Mouse (Mus musculus) E14TG2a.4 (cell line): ENCODE results near the gene Fer.

Source experiments
- H3K27me3 ChIP-seq: 2 replicates; pipeline ENCODE4 v1.6.1; 2014; ENCODE audit warnings: low read length, control low read depth; ENCODE audit not compliant: insufficient read depth
- H3K36me3 ChIP-seq: 2 replicates; pipeline ENCODE4 v1.6.1; 2014; ENCODE audit warnings: low read length, control low read depth; ENCODE audit not compliant: insufficient read depth
- H3K4me1 ChIP-seq: replicated peaks from 2 replicates; pipeline ENCODE4 v1.6.1; 2014; ENCODE audit warnings: low read depth, low read length, control low read depth
- H3K4me3 ChIP-seq: replicated peaks from 2 replicates; pipeline ENCODE4 v1.5.1; 2014; ENCODE audit warnings: mild to moderate bottlenecking, low read length
- H3K9me3 ChIP-seq: 2 replicates; pipeline ENCODE4 v1.6.1; 2014; ENCODE audit warnings: low read length, control low read depth
- CTCF ChIP-seq: conservative IDR thresholded peaks from 2 replicates; pipeline ENCODE4 v1.5.1; 2014; ENCODE audit warnings: low read length
- NANOG ChIP-seq: IDR thresholded peaks from 2 replicates; pipeline ENCODE4 v1.6.1; 2014; ENCODE audit warnings: borderline replicate concordance, low read length, mixed read lengths
- POU5F1 ChIP-seq: IDR thresholded peaks from 2 replicates; pipeline ENCODE4 v1.6.1; 2014; ENCODE audit warnings: low read length, borderline replicate concordance

Fer gene

DNA sequence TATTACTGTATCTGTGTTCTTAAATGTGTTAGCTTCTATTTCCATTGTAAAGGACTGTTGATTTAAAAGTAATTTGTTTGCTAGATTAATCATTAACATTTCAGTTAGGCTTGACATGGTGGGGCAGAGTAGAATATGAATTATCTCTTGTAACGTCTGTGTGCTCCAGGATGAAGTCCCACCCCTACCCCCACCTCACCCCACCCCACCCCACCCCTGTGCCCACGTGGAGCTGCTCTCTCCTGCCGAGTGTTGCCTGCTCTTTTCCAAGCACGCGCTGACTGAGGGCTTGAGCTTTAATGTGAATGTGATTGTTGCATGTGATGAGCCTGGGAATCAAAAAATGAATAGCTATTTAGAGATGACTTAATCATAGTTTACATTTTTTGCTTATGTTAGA lies 110.9 kb downstream of the Fer start:
- no peaks in the 10 kb centered on the region for H3K27me3 ChIP-seq
- no peaks in the 10 kb centered on the region for H3K9me3 ChIP-seq
- TF ChIP-seq CTCF = no peak
- no peak for TF ChIP-seq NANOG
- TF ChIP-seq POU5F1 = no peak
- no peaks in the 10 kb centered on the region for H3K4me1 ChIP-seq
- no peaks in the 10 kb centered on the region for H3K36me3 ChIP-seq
- no peak overlapping the region for H3K4me3 ChIP-seq

DNA sequence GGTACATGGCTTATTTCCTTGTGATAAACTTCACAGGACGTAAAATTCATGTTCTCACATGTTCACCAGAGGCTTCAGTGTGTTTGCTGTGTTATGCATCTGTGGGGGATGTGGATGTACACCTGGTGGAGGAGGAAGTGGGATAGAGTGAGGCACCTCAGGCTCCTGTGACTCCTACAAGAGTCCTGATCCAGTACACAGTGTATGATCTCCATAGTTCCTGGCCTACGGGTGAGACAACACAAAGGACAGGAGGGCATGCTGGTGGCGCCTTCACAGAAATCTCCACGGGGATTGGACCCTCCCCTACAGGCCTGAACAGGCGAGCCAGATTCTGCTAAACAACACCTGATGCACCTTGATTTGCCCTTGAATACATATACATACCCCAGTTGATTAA lies 111.4 kb downstream of the Fer start:
- no peaks in the 10 kb centered on the region for H3K27me3 ChIP-seq
- no peaks in the 10 kb centered on the region for H3K4me1 ChIP-seq
- TF ChIP-seq POU5F1 (no peak), NANOG (no peak), CTCF (no peak)
- H3K36me3 ChIP-seq = no peaks in the 10 kb centered on the region
- H3K4me3 ChIP-seq = no peak overlapping the region
- H3K9me3 ChIP-seq = no peaks in the 10 kb centered on the region

- TF ChIP-seq NANOG (no peak), CTCF (no peak), POU5F1 (no peak)
- H3K4me1 ChIP-seq = no peaks in the 10 kb centered on the region
- no peaks in the 10 kb centered on the region for H3K27me3 ChIP-seq
- H3K4me3 ChIP-seq = no peak overlapping the region
- H3K36me3 ChIP-seq = no peaks in the 10 kb centered on the region
- H3K9me3 ChIP-seq = no peaks in the 10 kb centered on the region
Measured at GRCm38 (mm10) chr17:63978794-63979571, 116.1 kb downstream of the Fer start.

DNA sequence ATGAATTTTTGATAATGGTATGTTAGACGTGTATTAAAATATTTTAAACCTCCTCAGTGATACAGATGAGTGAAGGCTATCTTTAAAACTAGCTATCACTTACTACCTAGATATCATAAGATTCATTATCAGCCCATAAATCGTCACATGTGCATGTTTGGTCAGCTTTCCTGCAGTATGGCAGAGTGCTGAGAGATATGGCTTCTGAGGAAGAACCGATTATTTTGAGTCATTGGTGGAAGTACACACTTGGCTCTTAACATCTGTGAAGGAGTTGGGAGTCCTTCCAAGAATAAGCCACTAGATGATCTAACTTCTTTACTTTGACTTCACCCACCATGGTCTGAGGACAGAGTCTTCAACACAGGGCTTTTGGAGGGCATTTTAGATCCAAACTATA lies 117.3 kb downstream of the Fer start:
- H3K4me3 ChIP-seq = no peak overlapping the region
- no peaks in the 10 kb centered on the region for H3K27me3 ChIP-seq
- no peak for TF ChIP-seq POU5F1
- no peak for TF ChIP-seq CTCF
- TF ChIP-seq NANOG = no peak
- H3K36me3 ChIP-seq = no peaks in the 10 kb centered on the region
- no peaks in the 10 kb centered on the region for H3K9me3 ChIP-seq
- H3K4me1 ChIP-seq = no peaks in the 10 kb centered on the region

DNA sequence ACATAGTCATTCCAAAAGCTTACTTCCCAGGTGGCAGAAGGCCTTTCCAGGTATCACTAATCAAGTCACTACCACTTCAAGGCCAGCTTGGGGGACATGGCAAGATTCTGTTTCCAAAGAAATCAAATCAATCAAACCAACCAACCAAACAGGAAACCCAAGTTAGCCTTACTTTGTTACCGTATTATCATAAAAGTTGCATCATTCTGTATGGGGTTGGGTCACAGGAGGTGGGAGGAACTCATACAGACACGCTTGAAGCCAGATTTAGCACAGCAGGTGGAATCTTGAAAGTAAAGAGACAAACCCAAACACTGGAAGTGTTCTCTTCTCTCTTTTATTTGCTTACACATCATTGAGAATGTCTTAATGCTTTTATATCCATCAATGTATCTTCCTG lies 125.8 kb downstream of the Fer start:
- Histone ChIP-seq H3K9me3 (no peaks in the 10 kb centered on the region), H3K27me3 (no peaks in the 10 kb centered on the region), H3K36me3 (peaks cover 5% of the 10 kb centered on the region; the same call in 1 of the 2 replicates), H3K4me3 (no peak overlapping the region), H3K4me1 (no peaks in the 10 kb centered on the region)
- TF ChIP-seq NANOG = no peak
- no peak for TF ChIP-seq POU5F1
- no peak for TF ChIP-seq CTCF

- TF ChIP-seq POU5F1 (no peak), NANOG (no peak), CTCF (no peak)
- no peaks in the 10 kb centered on the region for H3K9me3 ChIP-seq
- H3K36me3 ChIP-seq = peaks cover 5% of the 10 kb centered on the region; the same call in 1 of the 2 replicates
- no peaks in the 10 kb centered on the region; the same call in 1 of the 2 replicates for H3K4me1 ChIP-seq
- no peak overlapping the region for H3K4me3 ChIP-seq
- H3K27me3 ChIP-seq = no peaks in the 10 kb centered on the region
Measured at GRCm38 (mm10) chr17:63991160-63991559, 128.3 kb downstream of the Fer start.

DNA sequence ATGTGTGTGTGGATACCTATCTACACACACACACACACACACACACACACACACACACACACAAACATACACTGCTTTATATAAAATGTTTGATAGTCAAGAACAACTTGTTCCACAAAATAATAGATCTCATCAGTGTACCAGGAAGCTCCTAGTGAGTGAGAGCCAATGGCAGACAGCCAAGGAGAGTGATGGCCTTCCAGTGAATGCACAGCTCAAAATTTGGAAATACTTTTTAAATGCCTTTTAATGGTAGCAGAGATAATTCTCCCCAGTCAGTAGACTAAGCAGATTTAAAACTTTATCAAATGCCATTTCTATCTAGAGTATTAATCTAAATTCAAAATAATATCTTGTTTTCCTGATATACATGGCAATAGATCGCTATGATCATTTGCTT lies 133.1 kb downstream of the Fer start:
- H3K27me3 ChIP-seq = no peaks in the 10 kb centered on the region

GRCm38 (mm10) chr17:63997643-63998042 lies 134.8 kb downstream of the Fer start:
- Histone ChIP-seq H3K4me3 (no peak overlapping the region), H3K36me3 (no peaks in the 10 kb centered on the region), H3K27me3 (no peaks in the 10 kb centered on the region), H3K9me3 (no peaks in the 10 kb centered on the region), H3K4me1 (no peaks in the 10 kb centered on the region; the same call in 1 of the 2 replicates)
- TF ChIP-seq POU5F1 = no peak
- TF ChIP-seq CTCF = no peak
- no peak for TF ChIP-seq NANOG

More for the DNA sequence above, 133.1 kb downstream of the Fer start:
- no peak for TF ChIP-seq POU5F1
- no peak for TF ChIP-seq NANOG
- no peak for TF ChIP-seq CTCF
- Histone ChIP-seq H3K4me3 (no peak overlapping the region), H3K9me3 (no peaks in the 10 kb centered on the region), H3K36me3 (peaks cover 5% of the 10 kb centered on the region; the same call in 1 of the 2 replicates), H3K4me1 (no peaks in the 10 kb centered on the region; the same call in 1 of the 2 replicates)
